Mouse (Mus musculus) myocyte (in vitro differentiated cells): ENCODE data around the gene Vegfc.

Experiments used
- CEBPB ChIP-seq: IDR thresholded peaks from 2 replicates; pipeline ENCODE4 v1.6.1; 2011; ENCODE audit warnings: mild to moderate bottlenecking, moderate library complexity; ENCODE audit not compliant: poor library complexity, insufficient read depth, severe bottlenecking
- E2F4 ChIP-seq: IDR thresholded peaks from one replicate; pipeline ENCODE4 v1.6.1; 2011; ENCODE audit warnings: mild to moderate bottlenecking, control low read depth, moderate library complexity; ENCODE audit not compliant: insufficient read depth
- MYOD1 ChIP-seq, 3 experiments: IDR thresholded peaks; one replicate each; pipeline ENCODE4 v1.6.1; 2011; ENCODE audit warnings: control low read depth in 2 of 3, low read depth in 2 of 3, mild to moderate bottlenecking in 2 of 3, moderate library complexity in 1 of 3; ENCODE audit not compliant: insufficient read length in 2 of 3, control insufficient read depth in 1 of 3
- POLR2A ChIP-seq: IDR thresholded peaks from one replicate; pipeline ENCODE4 v1.6.1; 2011; ENCODE audit warnings: low read depth, mild to moderate bottlenecking, control low read depth, moderate library complexity; ENCODE audit not compliant: insufficient read length
- REST ChIP-seq: IDR thresholded peaks from one replicate; pipeline ENCODE4 v1.6.1; 2011; ENCODE audit warnings: mild to moderate bottlenecking, control low read depth, moderate library complexity; ENCODE audit not compliant: insufficient read depth, insufficient read length
- TCF12 ChIP-seq: IDR thresholded peaks from one replicate; pipeline ENCODE4 v1.6.1; 2011; ENCODE audit warnings: mild to moderate bottlenecking, control low read depth; ENCODE audit not compliant: poor library complexity, insufficient read depth, severe bottlenecking
- USF1 ChIP-seq: IDR thresholded peaks from one replicate; pipeline ENCODE4 v1.6.1; 2011; ENCODE audit warnings: low read depth, mild to moderate bottlenecking, control low read depth, moderate library complexity

- TF ChIP-seq POLR2A (no peak), CEBPB (no peak), E2F4 (no peak), TCF12 (no peak), REST (no peak), USF1 (no peak), MYOD1 (IDR thresholded peaks at IDR 0.05; ENCODE audit: control insufficient read depth in 1 of 3, insufficient read length in 2 of 3, low read depth in 2 of 3) (no peak)
These were observed 44.9 kb downstream of the Vegfc start for GRCm38 (mm10) chr8:54122345-54122744.
